Mouse (Mus musculus) mouse trophoblast stem cell (cell line): ENCODE data around the gene Ect2.

Experiments used
- in situ Hi-C, 2 experiments: fragments of 300-500 bp; cut with MseI, MboI; formaldehyde crosslinking; loops; 2 replicates in 1 of 2; 3 replicates in 1 of 2; pipeline ENCODE4 v1.15.1; 2025

The Ect2 gene

GRCm38 (mm10) chr3:27071706-27072105, 82.0 kb downstream of the Ect2 start:
- in situ Hi-C loops = no loop called here

- in situ Hi-C loops = no loop called here
Measured at GRCm38 (mm10) chr3:27070340-27070739, 83.3 kb downstream of the Ect2 start.

GRCm38 (mm10) chr3:27067206-27067605, 86.5 kb downstream of the Ect2 start:
- in situ Hi-C loops = no loop called here

GRCm38 (mm10) chr3:27064886-27065285, 88.8 kb downstream of the Ect2 start:
- in situ Hi-C loops = no loop called here

GRCm38 (mm10) chr3:27063399-27064260, 90.0 kb downstream of the Ect2 start:
- in situ Hi-C loops = no loop called here

- in situ Hi-C loops = no loop called here
Measured at GRCm38 (mm10) chr3:27060441-27060840, 93.2 kb downstream of the Ect2 start.

GRCm38 (mm10) chr3:27059529-27060322, 94.0 kb downstream of the Ect2 start:
- in situ Hi-C loops = no loop called here

GRCm38 (mm10) chr3:27055471-27055870, 98.2 kb downstream of the Ect2 start:
- in situ Hi-C loops = no loop called here

- in situ Hi-C loops = no loop called here
Measured at GRCm38 (mm10) chr3:27054766-27055165, 98.9 kb downstream of the Ect2 start.
